Mouse (Mus musculus) megakaryocyte, embryonic 14.5 days (primary cell): Measurements from ENCODE around the gene Naa25.

Experiments
- FLI1 ChIP-seq: IDR thresholded peaks from 2 replicates; pipeline ENCODE4 v1.6.1; 2012; ENCODE audit warnings: low read length, inconsistent platforms, mixed read lengths
- GATA1 ChIP-seq: IDR thresholded peaks from 3 replicates; pipeline ENCODE4 v1.6.1; 2012; ENCODE audit warnings: mixed read lengths, low read length, inconsistent platforms, borderline replicate concordance

- no peak for TF ChIP-seq GATA1
- TF ChIP-seq FLI1: no peak
Observed at GRCm38 (mm10) chr5:121449976-121450375, 52.2 kb downstream of the Naa25 start.
